Mouse (Mus musculus) neural tube, embryonic 14.5 days (tissue): Measurements from ENCODE around the gene Trim27. TPM values are rescaled to one million over a fixed set of nuclear protein-coding genes. Genes with fewer than 3 reads are reported as not detected.

Experiments used
- ATAC-seq: fragments of 200-750 bp; cut with Nextera tagmentation; 2 replicates; pipeline ENCODE4 v1.8.0; 2017; ENCODE audit warnings: low read depth, mild to moderate bottlenecking, moderate TSS enrichment, moderate library complexity
- H3K27ac ChIP-seq: fragments of 300-500 bp; sonication (generic); 2 replicates; pipeline ENCODE4 v1.5.1; 2014; ENCODE audit warnings: low read depth, mild to moderate bottlenecking, control low read depth, low read length, moderate library complexity, mixed read lengths
- H3K27me3 ChIP-seq: fragments of 300-500 bp; sonication (generic); 2 replicates; pipeline ENCODE4 v1.6.1; 2014; ENCODE audit warnings: low read length; ENCODE audit not compliant: control insufficient read depth, insufficient read depth
- H3K36me3 ChIP-seq: fragments of 300-500 bp; sonication (generic); 2 replicates; pipeline ENCODE4 v1.6.1; 2014; ENCODE audit warnings: low read length, mixed read lengths; ENCODE audit not compliant: control insufficient read depth, insufficient read depth
- H3K4me1 ChIP-seq: fragments of 300-500 bp; sonication (generic); 2 replicates; pipeline ENCODE4 v1.6.1; 2014; ENCODE audit warnings: low read length; ENCODE audit not compliant: control insufficient read depth, insufficient read depth
- H3K4me2 ChIP-seq: fragments of 300-500 bp; sonication (generic); 2 replicates; pipeline ENCODE4 v1.6.1; 2014; ENCODE audit warnings: mild to moderate bottlenecking, low read depth, low read length, control low read depth
- H3K4me3 ChIP-seq: fragments of 300-500 bp; sonication (generic); 2 replicates; pipeline ENCODE4 v1.5.1; 2014; ENCODE audit warnings: low read depth, low read length, control low read depth, mixed read lengths
- H3K9ac ChIP-seq: fragments of 300-500 bp; sonication (generic); replicated peaks from 2 replicates; pipeline ENCODE4 v1.6.1; 2014; ENCODE audit warnings: low read depth, mild to moderate bottlenecking, control low read depth, low read length, mixed read lengths
- H3K9me3 ChIP-seq: fragments of 300-500 bp; sonication (generic); 2 replicates; pipeline ENCODE4 v1.6.1; 2016; ENCODE audit warnings: low read length; ENCODE audit not compliant: control insufficient read depth
- WGBS: fragments of 180-500 bp; shearing (Covaris S2); extraction: QIAGEN DNeasy Blood & Tissue Kit; methylation state at CpG from one replicate; pipeline ENCODE4 v1.1.7; 2014; 5-methylcytosine and 5-hydroxymethylcytosine counted together
- polyA plus RNA-seq: library from polyadenylated mRNA; unstranded; fragments of >200 nt; fragmentation: Nextera tagmentation; extraction: Ambion mirVana; gene quantifications from 2 replicates; pipeline ENCODE4 v1.2.1, GENCODE M21; 2014

Gene Trim27
- polyA plus RNA-seq, 1 experiment from 2014 or later: 68.2 TPM

- no peak overlapping the region; the same call in 1 of the 2 replicates for H3K9ac ChIP-seq
- no peaks in the 10 kb centered on the region for H3K36me3 ChIP-seq
- H3K27me3 ChIP-seq: no peaks in the 10 kb centered on the region
- no peaks in the 10 kb centered on the region for H3K9me3 ChIP-seq
- WGBS: under 1% methylated on average over 39 of the region's 39 CpGs
- ATAC-seq: peak; percentile 82
- peaks cover 7% of the 10 kb centered on the region; the same call in 1 of the 2 replicates for H3K4me1 ChIP-seq
- peak overlapping the region; percentile 54 for H3K4me3 ChIP-seq
- H3K27ac ChIP-seq: no peak overlapping the region
- H3K4me2 ChIP-seq: peak overlapping the region; percentile 95
These were observed 9.4 kb upstream of the Trim27 start for GRCm38 (mm10) chr13:21169657-21170430.

GRCm38 (mm10) chr13:21170431-21171155 is 8.7 kb upstream of the Trim27 start:
- Histone ChIP-seq H3K36me3 (no peaks in the 10 kb centered on the region), H3K27me3 (no peaks in the 10 kb centered on the region), H3K9ac (no peak overlapping the region), H3K27ac (no peak overlapping the region), H3K4me1 (peaks cover 7% of the 10 kb centered on the region; the same call in 1 of the 2 replicates), H3K4me3 (peak overlapping the region; percentile 54), H3K9me3 (no peaks in the 10 kb centered on the region), H3K4me2 (peak overlapping the region; percentile 95)
- ATAC-seq: no peak
- WGBS: 32% methylated on average over 17 of the region's 17 CpGs

DNA sequence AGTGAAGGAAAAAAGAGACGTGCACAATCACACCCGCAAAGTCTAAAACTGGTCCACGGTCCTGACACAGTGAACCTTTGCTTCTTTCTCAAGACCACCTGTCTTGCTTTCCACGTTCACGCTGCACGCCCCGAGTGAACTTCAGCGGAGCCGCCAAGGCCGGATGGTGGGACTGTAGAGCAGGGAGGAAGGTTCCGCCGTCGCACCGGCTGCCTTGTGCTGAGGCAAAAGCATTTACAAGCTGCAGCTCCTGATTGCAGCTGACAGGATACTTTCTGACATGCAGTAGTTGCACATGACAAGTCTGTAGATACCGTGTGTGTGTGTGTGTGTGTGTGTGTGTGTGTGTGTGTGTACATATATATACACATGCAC is 8.1 kb upstream of the Trim27 start:
- H3K4me3 ChIP-seq: peak overlapping the region; percentile 48
- no peaks in the 10 kb centered on the region for H3K36me3 ChIP-seq
- no peak overlapping the region for H3K27ac ChIP-seq
- H3K27me3 ChIP-seq: no peaks in the 10 kb centered on the region
- peak overlapping the region; percentile 55 for H3K4me2 ChIP-seq
- H3K4me1 ChIP-seq: peaks cover 7% of the 10 kb centered on the region; the same call in 1 of the 2 replicates
- 8% methylated on average over 15 of the region's 15 CpGs for WGBS
- no peak for ATAC-seq
- H3K9ac ChIP-seq: no peak overlapping the region
- H3K9me3 ChIP-seq: no peaks in the 10 kb centered on the region

DNA sequence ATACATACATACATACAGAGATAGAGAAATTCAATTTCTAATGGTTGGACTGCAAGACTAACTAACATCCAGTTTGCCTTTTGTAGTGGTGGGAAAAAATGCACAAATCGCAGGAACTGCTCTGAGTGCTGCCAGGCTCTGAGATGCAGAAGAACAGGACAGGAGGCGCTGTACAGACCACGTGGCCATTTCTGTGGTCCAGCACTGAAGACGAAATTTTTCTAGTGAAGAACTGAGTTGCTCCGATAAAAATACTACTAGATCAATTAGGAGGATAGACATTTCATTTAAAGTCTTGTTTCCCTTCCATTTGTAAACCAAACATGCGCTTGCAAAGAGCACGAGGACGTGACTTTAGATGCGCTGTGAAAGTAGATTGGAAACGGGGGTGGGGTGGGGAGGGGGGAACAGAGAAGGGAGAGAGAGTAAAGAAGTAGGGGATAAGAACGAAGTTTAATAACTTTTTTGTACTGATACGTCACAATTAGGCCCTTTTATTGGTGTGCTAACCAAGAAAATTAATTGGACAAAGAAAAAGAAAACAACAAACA is 7.6 kb upstream of the Trim27 start:
- Histone ChIP-seq H3K4me1 (peaks cover 7% of the 10 kb centered on the region; the same call in 1 of the 2 replicates), H3K9ac (no peak overlapping the region), H3K4me3 (peak overlapping the region; percentile 48), H3K36me3 (no peaks in the 10 kb centered on the region), H3K4me2 (peak overlapping the region; percentile 55), H3K27me3 (no peaks in the 10 kb centered on the region), H3K9me3 (no peaks in the 10 kb centered on the region), H3K27ac (no peak overlapping the region)
- no peak for ATAC-seq
- WGBS: under 1% methylated on average over 12 of the region's 12 CpGs

DNA sequence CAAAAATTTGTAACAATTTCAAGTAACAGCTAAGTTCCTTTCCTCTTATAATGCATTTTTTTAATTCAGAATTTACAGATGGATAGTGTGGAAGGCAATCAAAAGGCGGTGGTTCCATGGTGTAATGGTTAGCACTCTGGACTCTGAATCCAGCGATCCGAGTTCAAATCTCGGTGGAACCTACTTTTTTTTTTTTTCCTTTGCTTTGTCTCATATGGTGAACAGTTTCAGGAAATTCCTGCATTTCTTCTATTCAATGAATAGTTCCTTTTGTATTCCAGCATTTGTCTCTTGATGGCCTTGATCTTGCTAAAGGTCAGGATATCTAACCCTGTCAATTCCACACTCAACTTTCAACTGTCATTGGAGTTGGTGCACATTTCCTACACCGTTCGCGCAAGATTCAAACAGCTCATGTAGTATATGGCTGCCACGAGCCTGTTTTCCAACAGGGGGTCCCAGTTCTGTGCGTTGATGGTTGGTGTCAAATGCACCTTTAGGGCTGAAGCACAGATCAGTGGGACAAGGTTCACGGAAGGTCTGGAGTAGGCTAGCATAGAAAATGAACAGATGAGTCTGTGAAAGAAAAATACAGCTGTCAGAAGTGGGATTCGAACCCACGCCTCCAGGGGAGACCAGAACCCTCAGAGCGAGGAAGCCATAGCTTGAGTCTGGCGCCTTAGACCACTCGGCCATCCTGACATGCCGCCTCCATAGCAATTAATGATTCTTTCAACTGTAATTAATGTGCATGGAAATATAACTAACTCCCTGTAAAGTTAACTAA is 6.8 kb upstream of the Trim27 start:
- H3K4me2 ChIP-seq: peak overlapping the region; percentile 55
- peaks cover 7% of the 10 kb centered on the region; the same call in 1 of the 2 replicates for H3K4me1 ChIP-seq
- under 1% methylated on average over 16 of the region's 16 CpGs for WGBS
- H3K27ac ChIP-seq: no peak overlapping the region
- H3K36me3 ChIP-seq: no peaks in the 10 kb centered on the region
- ATAC-seq: peak; percentile 48
- peak overlapping the region; percentile 48 for H3K4me3 ChIP-seq
- H3K9me3 ChIP-seq: no peaks in the 10 kb centered on the region
- no peaks in the 10 kb centered on the region for H3K27me3 ChIP-seq
- no peak overlapping the region for H3K9ac ChIP-seq

GRCm38 (mm10) chr13:21173072-21173471 is 6.2 kb upstream of the Trim27 start:
- H3K4me2 ChIP-seq: peak overlapping the region; percentile 55
- 1% methylated on average over 11 of the region's 11 CpGs for WGBS
- peak overlapping the region; percentile 33 for H3K4me3 ChIP-seq
- H3K27ac ChIP-seq: no peak overlapping the region
- H3K9me3 ChIP-seq: no peaks in the 10 kb centered on the region
- ATAC-seq: peak; percentile 15; the same call in 1 of the 2 replicates
- no peaks in the 10 kb centered on the region for H3K36me3 ChIP-seq
- 0 out of 2 replicates have a peak overlapping the region, but pooled peaks have one; percentile 13 for H3K9ac ChIP-seq
- peaks cover 7% of the 10 kb centered on the region; the same call in 1 of the 2 replicates for H3K4me1 ChIP-seq
- H3K27me3 ChIP-seq: no peaks in the 10 kb centered on the region

- Histone ChIP-seq H3K9me3 (no peaks in the 10 kb centered on the region), H3K4me2 (no peak overlapping the region), H3K27me3 (no peaks in the 10 kb centered on the region), H3K36me3 (no peaks in the 10 kb centered on the region), H3K27ac (no peak overlapping the region), H3K4me1 (peaks cover 7% of the 10 kb centered on the region), H3K4me3 (no peak overlapping the region), H3K9ac (no peak overlapping the region)
- ATAC-seq: no peak
- 80% methylated on average over 11 of the region's 11 CpGs for WGBS
These were observed 2.5 kb upstream of the Trim27 start for GRCm38 (mm10) chr13:21176733-21177132.

DNA sequence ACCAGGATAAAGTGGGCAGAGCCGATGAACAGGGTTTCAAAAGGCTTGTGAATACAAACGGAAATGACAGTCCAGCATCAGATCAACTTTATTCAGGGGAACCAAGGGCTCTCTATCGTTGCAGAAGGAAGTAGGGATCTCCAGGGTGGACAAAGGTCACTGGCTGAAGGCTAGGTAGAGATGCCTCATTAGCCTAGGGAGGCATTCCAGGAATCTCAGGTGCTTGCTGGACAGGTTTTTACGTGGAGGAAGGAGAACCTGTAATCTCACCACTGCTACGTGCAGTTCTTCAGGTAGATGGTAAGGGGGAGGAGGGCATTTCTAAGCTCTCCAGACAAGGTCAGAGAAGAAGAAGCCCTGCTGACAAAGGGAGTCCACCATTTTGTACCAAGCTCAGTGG is 1.6 kb upstream of the Trim27 start:
- Histone ChIP-seq H3K27me3 (no peaks in the 10 kb centered on the region), H3K27ac (no peak overlapping the region), H3K4me1 (peaks cover 16% of the 10 kb centered on the region), H3K4me2 (no peak overlapping the region), H3K9me3 (no peaks in the 10 kb centered on the region), H3K36me3 (no peaks in the 10 kb centered on the region), H3K4me3 (no peak overlapping the region), H3K9ac (no peak overlapping the region)
- no peak for ATAC-seq
- 74% methylated on average over 5 of the region's 5 CpGs for WGBS
